Mouse (Mus musculus) monocyte, adult 2 months (primary cell): Measurements from ENCODE around the gene Rpl9-ps6.

ENCODE experiments used
- DNase-seq, 2 experiments: peaks; one replicate each; pipeline ENCODE4 v3.0.0; 2022; ENCODE audit warnings: low spot score in 2 of 2, low read depth in 1 of 2

The Rpl9-ps6 gene

GRCm38 (mm10) chr19:32466478-32466877 is at the start of gene Rpl9-ps6:
Gene Rpl9-ps6 (minus strand): TSS chr19:32466578.
- no peak for DNase-seq

- DNase-seq, result no peak
Measured at GRCm38 (mm10) chr19:32512518-32512917, 46.1 kb upstream of the Rpl9-ps6 start.

GRCm38 (mm10) chr19:32510962-32511361 is 44.6 kb upstream of the Rpl9-ps6 start:
- no peak for DNase-seq

GRCm38 (mm10) chr19:32510267-32510666 is 43.9 kb upstream of the Rpl9-ps6 start:
- DNase-seq, result no peak

GRCm38 (mm10) chr19:32507526-32507925 is 41.1 kb upstream of the Rpl9-ps6 start:
- no peak for DNase-seq

GRCm38 (mm10) chr19:32507100-32507499 is 40.7 kb upstream of the Rpl9-ps6 start:
- DNase-seq, result no peak

GRCm38 (mm10) chr19:32506514-32506913 is 40.1 kb upstream of the Rpl9-ps6 start:
- no peak for DNase-seq

GRCm38 (mm10) chr19:32506081-32506480 is 39.7 kb upstream of the Rpl9-ps6 start:
- DNase-seq, result no peak

- DNase-seq, result no peak
Measured at GRCm38 (mm10) chr19:32501414-32501813, 35.0 kb upstream of the Rpl9-ps6 start.

- DNase-seq, result no peak
Measured at GRCm38 (mm10) chr19:32498002-32498401, 31.6 kb upstream of the Rpl9-ps6 start.

- DNase-seq, result no peak
Measured at GRCm38 (mm10) chr19:32497411-32497810, 31.0 kb upstream of the Rpl9-ps6 start.

GRCm38 (mm10) chr19:32495034-32495433 is 28.7 kb upstream of the Rpl9-ps6 start:
- DNase-seq, result no peak

- no peak for DNase-seq
Measured at GRCm38 (mm10) chr19:32494611-32495010, 28.2 kb upstream of the Rpl9-ps6 start.

GRCm38 (mm10) chr19:32493471-32493870 is 27.1 kb upstream of the Rpl9-ps6 start:
- DNase-seq, result no peak

GRCm38 (mm10) chr19:32492981-32493380 is 26.6 kb upstream of the Rpl9-ps6 start:
- no peak for DNase-seq

- no peak for DNase-seq
Measured at GRCm38 (mm10) chr19:32492339-32492738, 26.0 kb upstream of the Rpl9-ps6 start.

- DNase-seq, result no peak
Measured at GRCm38 (mm10) chr19:32490976-32491375, 24.6 kb upstream of the Rpl9-ps6 start.

- DNase-seq, result no peak
Measured at GRCm38 (mm10) chr19:32489166-32489895, 23.0 kb upstream of the Rpl9-ps6 start.

GRCm38 (mm10) chr19:32487595-32488255 is 21.3 kb upstream of the Rpl9-ps6 start:
- DNase-seq, result no peak

GRCm38 (mm10) chr19:32486106-32486724 is 19.8 kb upstream of the Rpl9-ps6 start:
- DNase-seq, result peak in 1 of 2 experiments; percentile 19

GRCm38 (mm10) chr19:32485681-32486105 is 19.3 kb upstream of the Rpl9-ps6 start, which contains the start of gene Minpp1:
Gene Minpp1 (plus strand): TSS chr19:32485769.
- DNase-seq, result peak in 1 of 2 experiments; percentile 50
